17 mouse cellular contexts compared by ENCODE assay signal in the genomic region with DNA sequence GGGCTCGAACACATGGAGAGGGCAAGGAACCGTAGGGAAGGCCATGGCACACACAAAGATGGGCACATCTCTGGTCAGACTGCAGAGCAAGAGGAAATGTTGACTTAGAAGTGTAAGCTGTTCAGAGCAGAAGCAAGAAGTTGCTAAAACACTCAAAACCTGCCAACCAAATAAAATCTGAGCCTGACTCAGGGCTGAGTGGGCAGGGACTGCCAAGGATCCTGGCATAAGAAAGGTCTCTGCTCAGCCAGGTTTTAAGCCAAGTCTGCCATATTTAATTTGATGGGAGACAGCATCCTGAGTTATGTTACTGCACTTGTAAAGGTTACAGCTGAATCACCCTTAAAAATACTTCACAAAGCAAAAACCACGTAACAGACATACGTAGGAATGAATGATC. TPM values are rescaled to one million over a fixed set of nuclear protein-coding genes. Genes with fewer than 3 reads are reported as not detected.
"Had no signal": no experiment of that assay in that cellular context is flagged by ENCODE, and none has a peak within 500 bp of the region (broad histone marks: within the 10 kb centered on the region; RNA-seq: fewer than 3 reads in every experiment).

No protein-coding gene starts in this region.

- H3K27ac ChIP-seq: liver, embryonic 13.5 days; midbrain, embryonic 12.5 days; midbrain, embryonic 15.5 days; neural tube, embryonic 12.5 days; neural tube, embryonic 15.5 days; stomach, embryonic 15.5 days had no signal

- H3K27me3 ChIP-seq: liver, embryonic 13.5 days; midbrain, embryonic 12.5 days; midbrain, embryonic 15.5 days; neural tube, embryonic 12.5 days; neural tube, embryonic 15.5 days; stomach, embryonic 15.5 days had no signal

- H3K9ac ChIP-seq: liver, embryonic 13.5 days; midbrain, embryonic 12.5 days; midbrain, embryonic 15.5 days; neural tube, embryonic 12.5 days; neural tube, embryonic 15.5 days; stomach, embryonic 15.5 days had no signal

- H3K4me3 ChIP-seq: liver, embryonic 13.5 days; midbrain, embryonic 12.5 days; midbrain, embryonic 15.5 days; neural tube, embryonic 12.5 days; neural tube, embryonic 15.5 days; stomach, embryonic 15.5 days had no signal

- DNase-seq: kidney, adult 9 months; kidney, postnatal 14 days; kidney, postnatal 4 days; liver, embryonic 13.5 days; lung, adult 2 months; lung, postnatal 14 days; lung, postnatal 4 days; right cerebral cortex, postnatal 25 days; spleen, adult 18-20 months; thymus, adult 18-20 months; thymus, postnatal 36 days had no signal

- H3K36me3 ChIP-seq: liver, embryonic 13.5 days; stomach, embryonic 15.5 days had no signal

- H3K4me1 ChIP-seq: liver, embryonic 13.5 days; midbrain, embryonic 12.5 days; midbrain, embryonic 15.5 days; neural tube, embryonic 12.5 days; neural tube, embryonic 15.5 days; stomach, embryonic 15.5 days had no signal

RNA-seq across cellular contexts. Expression of a gene that starts 29.4 kb away (rescaled TPM):
- total RNA-seq: liver, adult 2 months had no signal
- polyA plus RNA-seq: liver, adult 2 months had no signal
